Mouse (Mus musculus): ENCODE data around the gene Rps21.

DNA sequence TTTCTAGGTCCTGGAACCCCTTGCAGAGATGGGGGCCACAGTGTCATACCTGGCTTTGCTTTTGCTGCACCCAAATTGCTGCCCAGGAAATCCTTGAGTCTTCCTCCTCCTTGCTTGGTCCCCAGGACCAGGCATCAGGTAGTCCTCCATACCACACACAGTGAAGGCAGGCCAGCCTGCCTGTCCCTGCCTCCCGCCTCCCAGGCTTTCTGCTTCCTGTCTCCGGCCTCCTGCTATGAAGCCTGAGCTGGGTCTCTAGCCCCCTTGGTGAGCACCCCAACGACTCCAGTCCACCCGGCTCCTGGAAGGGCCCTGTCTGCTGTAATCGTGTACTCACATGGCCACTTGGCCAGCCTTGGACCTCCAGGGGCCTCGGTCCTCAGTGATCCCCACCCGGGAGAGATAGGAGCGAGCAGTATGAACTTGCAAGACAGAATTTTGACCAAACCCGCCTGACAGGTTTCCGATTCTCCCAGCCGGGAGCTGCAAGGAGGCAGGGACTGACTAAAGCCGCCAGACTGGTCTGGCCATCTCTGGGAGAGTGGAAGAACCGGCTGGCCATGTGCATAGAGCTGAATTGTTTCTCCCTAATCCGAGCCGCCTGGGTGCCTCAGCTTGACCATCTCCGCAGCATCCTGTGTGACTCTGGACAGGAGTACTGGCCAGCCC is 32.4 kb downstream of the Rps21 start, which contains the start of gene Rbbp8nl:
- no peak for TF ChIP-seq POLR2AphosphoS5 (IDR thresholded peaks at IDR 0.05; ENCODE audit: insufficient replicate concordance, low read depth, low read length)
- TF ChIP-seq CTCF (IDR thresholded peaks at IDR 0.05; ENCODE audit: low read depth, low read length), result no peak
- TF ChIP-seq GATA1 (IDR thresholded peaks at IDR 0.05; ENCODE audit: borderline replicate concordance, low read length), result no peak
- TF ChIP-seq TAL1 (conservative IDR thresholded peaks at IDR 0.05; ENCODE audit: low read depth, low read length), result no peak
- TF ChIP-seq GATA2 (IDR thresholded peaks at IDR 0.05; ENCODE audit: borderline replicate concordance, low read depth, low read length), result no peak
